Mouse (Mus musculus) forebrain, embryonic 15.5 days (tissue): ENCODE results near the gene Tmx4. TPM values are rescaled to one million over a fixed set of nuclear protein-coding genes. Genes with fewer than 3 reads are reported as not detected.

Experiments
- ATAC-seq: fragments of 200-750 bp; cut with Nextera tagmentation; replicated peaks from 2 replicates; pipeline ENCODE4 v1.8.0; 2017; ENCODE audit warnings: mild to moderate bottlenecking, moderate TSS enrichment, moderate library complexity
- H3K27ac ChIP-seq: fragments of 300-500 bp; sonication (generic); replicated peaks from 2 replicates; pipeline ENCODE4 v1.5.1; 2015; ENCODE audit warnings: mild to moderate bottlenecking, inconsistent platforms
- H3K27me3 ChIP-seq: fragments of 300-500 bp; sonication (generic); 2 replicates; pipeline ENCODE4 v1.6.1; 2015; ENCODE audit warnings: inconsistent platforms
- H3K36me3 ChIP-seq: fragments of 300-500 bp; sonication (generic); 2 replicates; pipeline ENCODE4 v1.6.1; 2015; ENCODE audit warnings: mild to moderate bottlenecking, inconsistent platforms
- H3K4me1 ChIP-seq: fragments of 300-500 bp; sonication (generic); 2 replicates; pipeline ENCODE4 v1.6.1; 2015; ENCODE audit warnings: inconsistent platforms
- H3K4me2 ChIP-seq: fragments of 300-500 bp; sonication (generic); replicated peaks from 2 replicates; pipeline ENCODE4 v1.6.1; 2015; ENCODE audit warnings: mild to moderate bottlenecking, inconsistent platforms
- H3K4me3 ChIP-seq: fragments of 300-500 bp; sonication (generic); 2 replicates; pipeline ENCODE4 v1.5.1; 2015; ENCODE audit warnings: mild to moderate bottlenecking, inconsistent platforms
- H3K9ac ChIP-seq: fragments of 300-500 bp; sonication (generic); replicated peaks from 2 replicates; pipeline ENCODE4 v1.6.1; 2015; ENCODE audit warnings: mild to moderate bottlenecking, inconsistent platforms
- H3K9me3 ChIP-seq: fragments of 300-500 bp; sonication (generic); 2 replicates; pipeline ENCODE4 v1.6.1; 2016; ENCODE audit warnings: inconsistent platforms
- WGBS: fragments of 180-500 bp; shearing (Covaris S2); methylation state at CpG from one replicate; pipeline ENCODE4 v1.1.7; 2015; ENCODE audit warnings: mixed read lengths; 5-methylcytosine and 5-hydroxymethylcytosine counted together
- polyA plus RNA-seq: library from polyadenylated mRNA; unstranded; fragments of >200 nt; fragmentation: Nextera tagmentation; extraction: Ambion mirVana; gene quantifications from 2 replicates; pipeline ENCODE4 v1.2.1, GENCODE M21; 2015

Tmx4 gene
- polyA plus RNA-seq, 1 experiment from 2014 or later, result 80.6 TPM

DNA sequence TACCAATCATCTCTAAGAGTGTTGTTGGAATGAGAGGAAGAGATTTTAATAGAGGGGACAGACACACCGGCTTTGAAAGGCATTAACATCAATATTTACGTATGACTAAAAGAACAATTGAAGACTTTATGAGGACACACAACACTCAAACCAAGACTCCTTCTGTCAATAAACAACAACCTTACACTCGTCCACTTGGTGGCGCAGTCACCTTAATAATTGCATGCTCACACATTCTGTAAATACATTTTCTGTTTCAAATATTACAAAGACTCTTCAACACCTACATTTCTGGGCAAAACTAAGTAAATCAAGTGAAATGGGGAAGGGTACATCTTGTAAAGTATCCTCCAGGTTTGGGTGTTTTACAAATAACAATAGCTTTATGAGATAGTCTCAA, 94.2 kb downstream of the Tmx4 start:
- H3K36me3 ChIP-seq, result no peaks in the 10 kb centered on the region
- no peaks in the 10 kb centered on the region for H3K27me3 ChIP-seq
- no peaks in the 10 kb centered on the region for H3K9me3 ChIP-seq
- no peak overlapping the region for H3K9ac ChIP-seq
- no peak overlapping the region for H3K4me3 ChIP-seq
- H3K4me2 ChIP-seq, result no peak overlapping the region
- no peaks in the 10 kb centered on the region for H3K4me1 ChIP-seq
- WGBS, result 24% methylated on average over 4 of the region's 4 CpGs
- ATAC-seq, result no peak
- H3K27ac ChIP-seq, result no peak overlapping the region

DNA sequence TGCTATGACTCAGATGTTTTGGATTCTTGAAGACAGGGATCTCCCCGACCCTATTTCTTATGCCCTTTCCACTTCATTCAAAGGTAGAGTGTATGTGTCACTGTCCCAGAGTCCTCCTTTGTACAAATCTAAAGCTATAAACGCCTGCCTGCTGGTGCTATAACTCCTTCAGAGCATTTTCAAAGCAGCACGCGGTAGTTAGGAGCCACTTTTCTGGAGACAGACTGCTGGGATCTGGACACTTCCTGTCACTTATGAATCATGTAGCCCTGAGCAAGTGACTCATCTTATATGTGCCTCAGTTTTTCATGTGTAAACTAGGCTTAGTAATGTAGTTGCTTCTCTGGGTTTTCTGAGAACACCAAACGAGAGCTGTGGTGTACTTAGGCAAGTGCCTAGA, 98.8 kb downstream of the Tmx4 start:
- H3K4me1 ChIP-seq, result no peaks in the 10 kb centered on the region
- no peaks in the 10 kb centered on the region for H3K9me3 ChIP-seq
- no peaks in the 10 kb centered on the region for H3K36me3 ChIP-seq
- no peak overlapping the region for H3K27ac ChIP-seq
- H3K4me2 ChIP-seq, result no peak overlapping the region
- no peak overlapping the region for H3K9ac ChIP-seq
- H3K4me3 ChIP-seq, result no peak overlapping the region
- no peak for ATAC-seq
- WGBS, result 56% methylated on average over 5 of the region's 5 CpGs
- no peaks in the 10 kb centered on the region for H3K27me3 ChIP-seq

DNA sequence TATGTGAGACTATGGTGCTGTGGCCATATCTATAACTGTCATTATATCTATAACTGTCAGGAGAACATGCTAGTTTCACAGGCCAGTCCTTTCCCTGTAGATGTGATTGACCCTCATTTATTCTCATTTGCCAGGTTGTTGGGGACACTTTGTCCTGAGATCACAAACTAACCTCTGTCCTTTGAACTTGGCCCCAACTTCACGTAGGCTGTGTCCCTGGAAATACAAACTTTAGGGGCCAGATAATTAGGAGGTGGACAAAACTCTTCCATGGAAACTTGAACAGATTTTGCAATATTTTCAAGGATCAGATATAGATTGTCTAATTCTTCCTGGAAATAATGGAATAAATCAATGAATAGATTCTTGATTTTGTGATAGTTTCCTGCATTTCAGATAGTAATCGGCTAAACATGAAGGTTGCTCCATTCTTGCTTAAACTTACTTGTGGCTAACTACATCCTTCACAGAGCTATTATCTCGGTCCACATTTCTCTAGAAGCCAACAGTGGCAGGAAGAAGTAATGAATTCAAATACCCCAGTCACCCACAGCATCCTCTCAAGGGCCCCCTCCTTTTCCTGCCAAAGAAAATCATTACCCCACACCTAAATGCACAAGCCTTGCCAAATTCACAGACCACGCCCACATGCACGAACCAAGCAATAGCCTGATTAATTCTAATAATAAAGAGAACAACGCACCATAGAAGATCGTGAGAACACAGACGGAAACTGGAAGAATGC, 99.5 kb downstream of the Tmx4 start:
- no peak for ATAC-seq
- H3K9me3 ChIP-seq, result no peaks in the 10 kb centered on the region
- H3K4me3 ChIP-seq, result no peak overlapping the region
- no peaks in the 10 kb centered on the region for H3K27me3 ChIP-seq
- no peak overlapping the region for H3K27ac ChIP-seq
- no peaks in the 10 kb centered on the region for H3K4me1 ChIP-seq
- 51% methylated on average over 8 of the region's 8 CpGs for WGBS
- no peak overlapping the region for H3K4me2 ChIP-seq
- H3K36me3 ChIP-seq, result no peaks in the 10 kb centered on the region
- H3K9ac ChIP-seq, result no peak overlapping the region

Other genes starting within 250 kb of the Tmx4 start
- gene Hao1, start 89.8 kb downstream of the Tmx4 start, polyA plus RNA-seq, result 0.08 TPM in 1 of 2 replicates, not detected in the other
- gene Plcb1, start 141.9 kb upstream of the Tmx4 start, polyA plus RNA-seq, result 45.8 and 50.4 TPM in 2 replicates